Mouse (Mus musculus) spleen, adult 2 months (tissue): Measurements from ENCODE around the gene Map4k3.

Source experiments
- CTCF ChIP-seq: fragments of 200-500 bp; IDR thresholded peaks from 2 replicates; pipeline ENCODE4 v1.5.1; 2011; ENCODE audit warnings: mild to moderate bottlenecking, inconsistent platforms; ENCODE audit not compliant: insufficient read depth, insufficient read length, insufficient replicate concordance; ENCODE audit errors: extremely low read depth
- POLR2A ChIP-seq: fragments of 200-500 bp; IDR thresholded peaks from 2 replicates; pipeline ENCODE4 v1.6.1; 2011; ENCODE audit warnings: low read depth, low read length, inconsistent platforms

DNA sequence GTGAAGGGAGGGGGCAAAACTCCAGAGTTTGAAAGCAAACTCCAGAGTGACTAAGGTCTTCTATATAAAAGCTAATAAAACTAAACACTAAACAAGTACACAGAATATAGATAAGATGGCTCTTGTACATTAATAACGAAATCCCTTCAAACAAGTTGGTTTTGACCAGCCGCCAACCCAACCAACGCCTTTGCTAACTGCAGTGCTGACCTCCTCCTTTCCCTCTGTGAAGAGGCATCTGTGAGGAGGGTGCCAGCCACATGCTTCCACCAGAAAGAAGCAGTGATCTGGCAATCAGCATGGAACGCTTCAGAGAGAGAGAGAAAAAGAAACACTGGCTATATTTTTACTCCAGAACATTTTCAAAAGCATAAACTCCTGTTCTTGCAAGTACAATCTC lies 21.1 kb downstream of the Map4k3 start:
- TF ChIP-seq CTCF (no peak), POLR2A (no peak)
